Mouse (Mus musculus): Measurements from ENCODE around the gene Nit1. TPM values are rescaled to one million over a fixed set of nuclear protein-coding genes. Genes with fewer than 3 reads are reported as not detected.
"Not testable (repeated sequence)": the region's sequence is repeated elsewhere in the genome, so short reads cannot be mapped to it uniquely, and the experiment has no call there.

Gene Nit1
- total RNA-seq, 4 experiments from 2014 or later, result 25.6 to 30.3 (median 29.0) TPM

- no peak for DNase-seq (ENCODE audit: low spot score in 2 of 2)
Observed at GRCm38 (mm10) chr1:171355812-171356340, 10.4 kb upstream of the Nit1 start.

- DNase-seq (ENCODE audit: low spot score in 2 of 2), result no peak
Observed at GRCm38 (mm10) chr1:171349210-171349609, 3.8 kb upstream of the Nit1 start.

GRCm38 (mm10) chr1:171348665-171349064 is 3.2 kb upstream of the Nit1 start:
- DNase-seq (ENCODE audit: low spot score in 2 of 2), result no peak

- DNase-seq (ENCODE audit: low spot score in 2 of 2), result no peak
Observed at GRCm38 (mm10) chr1:171346095-171346450, 627 bp upstream of the Nit1 start.

- no peak for DNase-seq (ENCODE audit: low spot score in 2 of 2)
Observed at GRCm38 (mm10) chr1:171344715-171345114, 731 bp downstream of the Nit1 start.

- DNase-seq (ENCODE audit: low spot score in 2 of 2), result no peak
Observed at GRCm38 (mm10) chr1:171343922-171344677, 1.3 kb downstream of the Nit1 start.

GRCm38 (mm10) chr1:171342262-171343207 is 2.9 kb downstream of the Nit1 start:
- DNase-seq (ENCODE audit: low spot score in 2 of 2), result no peak

GRCm38 (mm10) chr1:171330216-171330560 is 15.3 kb downstream of the Nit1 start:
- no peak for DNase-seq (ENCODE audit: low spot score in 2 of 2)

- DNase-seq (ENCODE audit: low spot score in 2 of 2), result no peak
Observed at GRCm38 (mm10) chr1:171329433-171330215, 15.8 kb downstream of the Nit1 start.

GRCm38 (mm10) chr1:171328839-171329432 is 16.5 kb downstream of the Nit1 start, which contains the start of gene Dedd:
Dedd (plus strand) TSS chr1:171329145.
- DNase-seq (ENCODE audit: low spot score in 2 of 2), result peak; percentile 85 to 88

GRCm38 (mm10) chr1:171328244-171328643 is 17.2 kb downstream of the Nit1 start:
- DNase-seq (ENCODE audit: low spot score in 2 of 2), result no peak

- DNase-seq (ENCODE audit: low spot score in 2 of 2), result not testable (repeated sequence)
Observed at GRCm38 (mm10) chr1:171326588-171326987, 18.9 kb downstream of the Nit1 start.

GRCm38 (mm10) chr1:171325571-171325970 is 19.9 kb downstream of the Nit1 start:
- DNase-seq (ENCODE audit: low spot score in 2 of 2), result no peak

GRCm38 (mm10) chr1:171322012-171322411 is 23.4 kb downstream of the Nit1 start:
- no peak for DNase-seq (ENCODE audit: low spot score in 2 of 2)

GRCm38 (mm10) chr1:171321415-171321814 is 24.0 kb downstream of the Nit1 start:
- DNase-seq (ENCODE audit: low spot score in 2 of 2), result no peak

- DNase-seq (ENCODE audit: low spot score in 2 of 2), result no peak
Observed at GRCm38 (mm10) chr1:171320151-171320550, 25.3 kb downstream of the Nit1 start.

- no peak for DNase-seq (ENCODE audit: low spot score in 2 of 2)
Observed at GRCm38 (mm10) chr1:171319748-171320147, 25.7 kb downstream of the Nit1 start.

- DNase-seq (ENCODE audit: low spot score in 2 of 2), result no peak
Observed at GRCm38 (mm10) chr1:171309321-171309720, 36.1 kb downstream of the Nit1 start.

- DNase-seq (ENCODE audit: low spot score in 2 of 2), result not testable (repeated sequence)
Observed at GRCm38 (mm10) chr1:171306157-171306556, 39.3 kb downstream of the Nit1 start.

- no peak for DNase-seq (ENCODE audit: low spot score in 2 of 2)
Observed at GRCm38 (mm10) chr1:171298226-171298625, 47.2 kb downstream of the Nit1 start.

- no peak for DNase-seq (ENCODE audit: low spot score in 2 of 2)
Observed at GRCm38 (mm10) chr1:171295063-171295402, 50.4 kb downstream of the Nit1 start.

Data from gastrocnemius, adult 8-10 months (tissue).